Mouse (Mus musculus): ENCODE results near the gene Olfr99. TPM values are rescaled to one million over a fixed set of nuclear protein-coding genes. Genes with fewer than 3 reads are reported as not detected.

The Olfr99 gene
- polyA plus RNA-seq, 1 experiment from 2014 or later, result not detected

Other genes starting within 250 kb of the Olfr99 start
- 2.9 and 3.9 TPM in 2 replicates for gene Gabbr1, start 237.5 kb downstream of the Olfr99 start, polyA plus RNA-seq (2014; fragmentation: Nextera tagmentation; extraction: Ambion mirVana)
- gene Olfr90, start 195.0 kb downstream of the Olfr99 start, polyA plus RNA-seq (2014; fragmentation: Nextera tagmentation; extraction: Ambion mirVana), result not detected in 2 replicates
- gene Olfr91, start 185.2 kb downstream of the Olfr99 start, polyA plus RNA-seq (2014; fragmentation: Nextera tagmentation; extraction: Ambion mirVana), result 0.06 TPM in 1 of 2 replicates, not detected in the other
- not detected in 2 replicates for gene Olfr92, start 163.4 kb downstream of the Olfr99 start, polyA plus RNA-seq (2014; fragmentation: Nextera tagmentation; extraction: Ambion mirVana)
- gene Olfr93, start 122.0 kb downstream of the Olfr99 start, polyA plus RNA-seq (2014; fragmentation: Nextera tagmentation; extraction: Ambion mirVana), result not detected in 2 replicates
- not detected in 2 replicates for gene Ubd, start 89.6 kb downstream of the Olfr99 start, polyA plus RNA-seq (2014; fragmentation: Nextera tagmentation; extraction: Ambion mirVana)
- not detected in 2 replicates for gene Olfr94, start 82.5 kb downstream of the Olfr99 start, polyA plus RNA-seq (2014; fragmentation: Nextera tagmentation; extraction: Ambion mirVana)
- gene Olfr95, start 70.3 kb downstream of the Olfr99 start, polyA plus RNA-seq (2014; fragmentation: Nextera tagmentation; extraction: Ambion mirVana), result not detected in 2 replicates
- not detected in 2 replicates for gene Olfr96, start 63.3 kb downstream of the Olfr99 start, polyA plus RNA-seq (2014; fragmentation: Nextera tagmentation; extraction: Ambion mirVana)
- gene Olfr97, start 46.1 kb downstream of the Olfr99 start, polyA plus RNA-seq (2014; fragmentation: Nextera tagmentation; extraction: Ambion mirVana), result not detected in 2 replicates
- not detected in 2 replicates for gene Olfr98, start 19.7 kb downstream of the Olfr99 start, polyA plus RNA-seq (2014; fragmentation: Nextera tagmentation; extraction: Ambion mirVana)
- 1.4 and 1.9 TPM in 2 replicates for gene H2-M3, start 13.2 kb downstream of the Olfr99 start, polyA plus RNA-seq (2014; fragmentation: Nextera tagmentation; extraction: Ambion mirVana)
- gene Olfr101, start 20.9 kb upstream of the Olfr99 start, polyA plus RNA-seq (2014; fragmentation: Nextera tagmentation; extraction: Ambion mirVana), result not detected in 2 replicates
- not detected in 2 replicates for gene Olfr102, start 33.6 kb upstream of the Olfr99 start, polyA plus RNA-seq (2014; fragmentation: Nextera tagmentation; extraction: Ambion mirVana)
- gene Olfr103, start 56.2 kb upstream of the Olfr99 start, polyA plus RNA-seq (2014; fragmentation: Nextera tagmentation; extraction: Ambion mirVana), result not detected in 2 replicates
- gene Olfr104-ps, start 76.1 kb upstream of the Olfr99 start, polyA plus RNA-seq (2014; fragmentation: Nextera tagmentation; extraction: Ambion mirVana), result not detected in 2 replicates
- not detected in 2 replicates for gene Olfr105-ps, start 95.6 kb upstream of the Olfr99 start, polyA plus RNA-seq (2014; fragmentation: Nextera tagmentation; extraction: Ambion mirVana)
- gene Olfr106-ps, start 106.9 kb upstream of the Olfr99 start, polyA plus RNA-seq (2014; fragmentation: Nextera tagmentation; extraction: Ambion mirVana), result not detected in 2 replicates
- gene Olfr107, start 115.8 kb upstream of the Olfr99 start, polyA plus RNA-seq (2014; fragmentation: Nextera tagmentation; extraction: Ambion mirVana), result not detected in 2 replicates
- gene Olfr108, start 162.0 kb upstream of the Olfr99 start, polyA plus RNA-seq (2014; fragmentation: Nextera tagmentation; extraction: Ambion mirVana), result not detected in 2 replicates
- gene Olfr109, start 175.5 kb upstream of the Olfr99 start, polyA plus RNA-seq (2014; fragmentation: Nextera tagmentation; extraction: Ambion mirVana), result not detected in 2 replicates
- gene H2-M2, start 200.1 kb upstream of the Olfr99 start, polyA plus RNA-seq (2014; fragmentation: Nextera tagmentation; extraction: Ambion mirVana), result not detected in 2 replicates
- not detected in 2 replicates for gene Olfr110, start 209.0 kb upstream of the Olfr99 start, polyA plus RNA-seq (2014; fragmentation: Nextera tagmentation; extraction: Ambion mirVana)
- not detected in 2 replicates for gene Olfr111, start 224.6 kb upstream of the Olfr99 start, polyA plus RNA-seq (2014; fragmentation: Nextera tagmentation; extraction: Ambion mirVana)

Measured in liver, embryonic 11.5 days (tissue).